Mouse (Mus musculus): ENCODE measurements around the gene Rilpl1. TPM values are rescaled to one million over a fixed set of nuclear protein-coding genes. Genes with fewer than 3 reads are reported as not detected.
A peak's percentile ranks its signal among the peaks of the same experiment; 100 is the strongest.

The Rilpl1 gene
- polyA plus RNA-seq, 2 experiments = 0.98 to 1.4 TPM

GRCm38 (mm10) chr5:124538813-124539792, 7.9 kb upstream of the Rilpl1 start:
- no peaks in the 10 kb centered on the region for H3K9me3 ChIP-seq (ENCODE audit: control insufficient read depth, low read length)
- WGBS (ENCODE audit: insufficient replicate concordance) = 70% methylated on average over 15 of the region's 16 CpGs
- H3K4me1 ChIP-seq (replicated peaks; ENCODE audit: control insufficient read depth in 2 of 2, insufficient read depth in 2 of 2, low read length in 1 of 2) = peaks cover 14 to 20% of the 10 kb centered on the region in 2 experiments
- no peak overlapping the region for H3K9ac ChIP-seq (replicated peaks)
- DNase-seq (ENCODE audit: low read depth in 3 of 3, low spot score in 3 of 3) (peak in 2 of 3 experiments; percentile 49 to 53), ATAC-seq (ENCODE audit: insufficient read depth) (no peak)
- H3K4me3 ChIP-seq (ENCODE audit: insufficient read depth in 1 of 2, low read depth in 2 of 2, low read length in 2 of 2) = no peak overlapping the region
- peaks cover 13% of the 10 kb centered on the region for H3K36me3 ChIP-seq (replicated peaks; ENCODE audit: control insufficient read depth, insufficient read depth, low read depth)
- H3K4me2 ChIP-seq (ENCODE audit: low read depth) = no peak overlapping the region
- peak; percentile 62 for TF ChIP-seq CTCF (IDR thresholded peaks at IDR 0.05; ENCODE audit: low read depth)
- no peak for TF ChIP-seq EP300 (IDR thresholded peaks at IDR 0.05; ENCODE audit: low read depth)
- no peaks in the 10 kb centered on the region for H3K27me3 ChIP-seq (ENCODE audit: control insufficient read depth, insufficient read depth, low read length)
- H3K27ac ChIP-seq = no peak overlapping the region

- ATAC-seq (ENCODE audit: insufficient read depth) = no peak
- Histone ChIP-seq H3K4me1 (replicated peaks; ENCODE audit: control insufficient read depth in 2 of 2, insufficient read depth in 2 of 2, low read length in 1 of 2) (peaks cover 12 to 13% of the 10 kb centered on the region in 2 experiments), H3K9me3 (ENCODE audit: control insufficient read depth, low read length) (no peaks in the 10 kb centered on the region), H3K27me3 (ENCODE audit: control insufficient read depth, insufficient read depth, low read length) (peaks cover 4% of the 10 kb centered on the region), H3K4me3 (ENCODE audit: insufficient read depth in 1 of 2, low read depth in 2 of 2, low read length in 2 of 2) (0 out of 4 replicates have a peak overlapping the region, but pooled peaks of 1 of the 2 experiments have one; percentile 5), H3K4me2 (ENCODE audit: low read depth) (peak overlapping the region; percentile 40), H3K36me3 (replicated peaks; ENCODE audit: control insufficient read depth, insufficient read depth, low read depth) (no peaks in the 10 kb centered on the region), H3K9ac (replicated peaks) (no peak overlapping the region), H3K27ac (no peak overlapping the region)
- DNase-seq (ENCODE audit: low read depth in 3 of 3, low spot score in 3 of 3) = no peak
- WGBS (ENCODE audit: insufficient replicate concordance) = 6% methylated on average over 17 of the region's 17 CpGs
- no peak for TF ChIP-seq EP300 (IDR thresholded peaks at IDR 0.05; ENCODE audit: low read depth)
- TF ChIP-seq CTCF (IDR thresholded peaks at IDR 0.05; ENCODE audit: low read depth) = no peak
Observed at GRCm38 (mm10) chr5:124536776-124537175, 5.6 kb upstream of the Rilpl1 start.

GRCm38 (mm10) chr5:124535016-124535415, 3.8 kb upstream of the Rilpl1 start:
- Histone ChIP-seq H3K9ac (replicated peaks) (no peak overlapping the region; the same call in 1 of the 2 replicates), H3K27ac (no peak overlapping the region), H3K4me1 (replicated peaks; ENCODE audit: control insufficient read depth in 2 of 2, insufficient read depth in 2 of 2, low read length in 1 of 2) (peaks cover 9 to 14% of the 10 kb centered on the region in 2 experiments), H3K4me2 (ENCODE audit: low read depth) (no peak overlapping the region), H3K4me3 (ENCODE audit: insufficient read depth in 1 of 2, low read depth in 2 of 2, low read length in 2 of 2) (no peak overlapping the region), H3K9me3 (ENCODE audit: control insufficient read depth, low read length) (no peaks in the 10 kb centered on the region), H3K36me3 (replicated peaks; ENCODE audit: control insufficient read depth, insufficient read depth, low read depth) (no peaks in the 10 kb centered on the region), H3K27me3 (ENCODE audit: control insufficient read depth, insufficient read depth, low read length) (peaks cover 21% of the 10 kb centered on the region)
- DNase-seq (ENCODE audit: low read depth in 3 of 3, low spot score in 3 of 3) (no peak), ATAC-seq (ENCODE audit: insufficient read depth) (no peak)
- no peak for TF ChIP-seq CTCF (IDR thresholded peaks at IDR 0.05; ENCODE audit: low read depth)
- TF ChIP-seq EP300 (IDR thresholded peaks at IDR 0.05; ENCODE audit: low read depth) = peak; percentile 20; the same call in 1 of the 2 replicates
- 40% methylated on average over 5 of the region's 5 CpGs for WGBS (ENCODE audit: insufficient replicate concordance)

- TF ChIP-seq CTCF (IDR thresholded peaks at IDR 0.05; ENCODE audit: low read depth) (no peak), EP300 (IDR thresholded peaks at IDR 0.05; ENCODE audit: low read depth) (no peak)
- Histone ChIP-seq H3K27me3 (ENCODE audit: control insufficient read depth, insufficient read depth, low read length) (peaks cover 35% of the 10 kb centered on the region), H3K9ac (replicated peaks) (no peak overlapping the region), H3K36me3 (replicated peaks; ENCODE audit: control insufficient read depth, insufficient read depth, low read depth) (no peaks in the 10 kb centered on the region), H3K27ac (no peak overlapping the region), H3K4me2 (ENCODE audit: low read depth) (no peak overlapping the region), H3K4me3 (ENCODE audit: insufficient read depth in 1 of 2, low read depth in 2 of 2, low read length in 2 of 2) (no peak overlapping the region), H3K9me3 (ENCODE audit: control insufficient read depth, low read length) (no peaks in the 10 kb centered on the region), H3K4me1 (replicated peaks; ENCODE audit: control insufficient read depth in 2 of 2, insufficient read depth in 2 of 2, low read length in 1 of 2) (peaks cover 5 to 11% of the 10 kb centered on the region in 2 experiments)
- no peak for DNase-seq (ENCODE audit: low read depth in 3 of 3, low spot score in 3 of 3)
- WGBS (ENCODE audit: insufficient replicate concordance) = 16% methylated on average over 7 of the region's 7 CpGs
- peak; percentile 38; the same call in 1 of the 2 replicates for ATAC-seq (ENCODE audit: insufficient read depth)
Observed at GRCm38 (mm10) chr5:124532451-124532850, 1.3 kb upstream of the Rilpl1 start.

GRCm38 (mm10) chr5:124531583-124531930, 366 bp upstream of the Rilpl1 start:
- WGBS (ENCODE audit: insufficient replicate concordance) = 18% methylated on average over 14 of the region's 14 CpGs
- Histone ChIP-seq H3K27me3 (ENCODE audit: control insufficient read depth, insufficient read depth, low read length) (peaks cover 35% of the 10 kb centered on the region), H3K9ac (replicated peaks) (no peak overlapping the region), H3K27ac (no peak overlapping the region), H3K9me3 (ENCODE audit: control insufficient read depth, low read length) (no peaks in the 10 kb centered on the region), H3K36me3 (replicated peaks; ENCODE audit: control insufficient read depth, insufficient read depth, low read depth) (no peaks in the 10 kb centered on the region), H3K4me1 (replicated peaks; ENCODE audit: control insufficient read depth in 2 of 2, insufficient read depth in 2 of 2, low read length in 1 of 2) (peaks cover 5 to 11% of the 10 kb centered on the region in 2 experiments), H3K4me3 (ENCODE audit: insufficient read depth in 1 of 2, low read depth in 2 of 2, low read length in 2 of 2) (peak overlapping the region; percentile 51 to 61), H3K4me2 (ENCODE audit: low read depth) (peak overlapping the region; percentile 76)
- no peak for TF ChIP-seq EP300 (IDR thresholded peaks at IDR 0.05; ENCODE audit: low read depth)
- TF ChIP-seq CTCF (IDR thresholded peaks at IDR 0.05; ENCODE audit: low read depth) = no peak
- no peak for DNase-seq (ENCODE audit: low read depth in 3 of 3, low spot score in 3 of 3)
- no peak for ATAC-seq (ENCODE audit: insufficient read depth)

Measured in liver, embryonic 14.5 days (tissue).